Mouse (Mus musculus) lung, postnatal 14 days (tissue): ENCODE results near the gene Prl.
"Not testable (repeated sequence)": the region's sequence is repeated elsewhere in the genome, so short reads cannot be mapped to it uniquely, and the experiment has no call there.

Experiments
- DNase-seq: peaks from one replicate; pipeline ENCODE4 v3.0.0; 2021

Prl gene

DNA sequence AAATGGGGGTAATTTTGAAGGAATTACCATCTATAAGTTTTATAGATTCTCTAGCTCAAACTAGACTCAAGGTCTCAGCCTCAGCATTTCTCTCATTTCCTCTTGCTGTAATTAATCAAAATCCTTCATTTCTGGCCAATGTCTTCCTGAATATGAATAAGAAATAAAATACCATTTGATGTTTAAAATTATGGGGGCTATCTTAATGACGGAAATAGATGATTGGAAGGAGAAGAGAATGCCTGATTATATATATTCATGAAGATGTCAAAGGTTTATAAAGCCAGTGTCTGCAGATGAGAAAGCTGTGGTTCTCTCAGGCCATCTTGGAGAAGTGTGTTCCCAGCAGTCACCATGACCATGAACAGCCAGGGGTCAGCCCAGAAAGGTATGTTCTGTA, at the start of gene Prl:
Gene Prl, plus strand, starts transcription at position 301 of the 400 bp plus-strand sequence.
- DNase-seq: no peak

DNA sequence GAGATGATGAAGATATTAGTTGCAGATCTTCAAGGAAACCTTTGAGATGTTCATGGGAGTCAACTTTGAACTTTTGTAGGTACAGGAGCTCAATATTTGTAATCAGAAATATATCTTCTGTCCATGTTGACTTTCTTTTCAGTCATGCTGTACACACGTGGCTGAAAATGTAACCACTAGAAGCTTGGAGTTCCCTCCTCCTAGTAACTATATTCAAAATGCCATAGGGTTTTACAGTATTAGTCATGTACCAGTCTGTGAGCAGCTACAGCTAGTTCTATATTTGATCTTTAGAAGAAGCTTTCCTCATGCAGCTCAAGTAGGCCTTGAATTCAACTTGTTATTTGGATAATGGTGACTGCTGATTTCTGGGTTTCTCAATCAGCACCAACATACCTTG, 30.8 kb upstream of the Prl start:
- DNase-seq: no peak

DNA sequence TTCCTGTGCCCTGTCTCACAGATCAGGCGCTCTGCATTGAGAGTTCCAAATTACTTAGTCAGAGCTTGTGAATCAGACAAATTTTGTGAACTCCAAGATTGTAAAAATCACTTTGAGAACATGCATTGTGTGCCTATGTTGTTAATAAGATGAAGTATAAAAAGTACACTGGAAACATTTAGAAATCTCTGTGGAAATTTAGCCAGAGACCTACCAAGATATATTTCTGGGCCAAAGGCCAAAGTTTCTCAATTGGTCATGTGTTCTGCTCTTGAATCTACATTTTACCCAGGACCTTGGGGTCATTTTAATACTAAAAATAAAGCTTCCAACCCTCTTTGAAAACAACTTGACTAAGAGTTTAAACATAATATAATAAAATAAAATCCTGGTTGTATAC, 30.0 kb upstream of the Prl start:
- no peak for DNase-seq

DNA sequence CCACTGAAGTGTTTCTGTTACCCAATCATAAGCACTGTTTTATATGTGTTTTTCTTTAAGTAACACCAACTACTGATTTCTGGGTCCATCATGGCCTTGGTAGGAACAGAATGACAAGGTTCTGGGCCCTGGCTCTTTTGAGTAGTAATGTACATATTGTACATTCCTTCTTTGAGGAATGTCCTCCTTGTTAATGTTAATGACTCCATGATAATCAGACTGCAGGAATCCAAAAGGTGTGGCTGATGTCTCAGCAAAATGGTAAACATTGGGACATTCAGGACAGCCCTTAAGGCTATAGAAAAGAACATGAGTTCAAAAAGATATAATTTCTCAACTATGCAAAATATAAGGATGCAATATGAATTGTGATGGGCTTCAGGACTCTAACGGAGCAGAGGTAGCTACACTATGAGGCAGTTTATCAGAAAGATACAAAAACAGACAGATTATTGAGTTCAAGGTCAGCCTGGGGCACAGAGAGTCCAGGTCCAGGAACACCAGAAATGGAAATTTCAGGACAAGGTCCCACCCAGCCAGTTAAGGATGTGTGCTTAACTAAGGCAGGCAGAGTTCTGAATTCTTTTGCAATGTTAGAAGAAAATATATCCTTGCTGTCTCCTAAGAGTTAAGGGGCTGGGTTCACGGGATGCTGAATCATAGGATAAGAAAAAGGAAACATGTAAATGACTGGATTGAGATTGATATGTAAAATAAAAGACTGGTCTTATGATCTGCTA, 28.7 kb upstream of the Prl start:
- no peak for DNase-seq

DNA sequence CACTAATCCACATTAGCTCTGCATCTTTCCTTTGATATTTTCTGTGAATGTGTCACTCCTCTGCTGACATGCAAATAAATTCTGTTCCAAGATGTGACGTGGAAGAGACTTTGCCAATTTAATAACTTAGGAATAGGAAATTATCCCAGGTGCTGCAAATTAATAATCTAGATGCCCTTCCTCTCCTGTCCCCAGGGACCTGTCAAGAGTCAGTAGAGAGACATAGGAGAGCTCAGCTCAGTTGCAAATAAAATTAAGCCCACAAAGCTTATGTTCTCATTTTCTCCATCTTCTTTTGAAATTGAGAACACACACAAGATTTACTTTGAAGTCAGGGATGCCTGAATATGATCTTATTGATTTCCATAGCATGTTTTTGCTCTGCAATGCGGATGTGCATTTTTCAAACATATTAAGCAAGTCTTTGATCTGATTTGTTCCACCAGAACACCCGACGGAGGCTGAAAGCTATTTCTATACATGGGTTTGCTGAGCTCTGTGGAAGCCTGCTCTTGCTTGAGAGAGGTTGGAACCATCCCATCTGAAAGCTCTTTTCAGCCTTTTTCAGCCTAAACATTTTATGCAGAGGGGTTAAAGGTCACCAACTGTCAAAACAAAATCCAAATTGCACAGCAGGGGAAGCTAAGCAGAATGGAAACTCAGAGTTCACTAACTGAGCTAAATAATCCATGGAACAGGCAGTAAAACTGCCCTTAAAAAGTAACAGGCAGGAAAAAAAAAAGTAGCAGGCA, 26.1 kb upstream of the Prl start:
- no peak for DNase-seq

DNA sequence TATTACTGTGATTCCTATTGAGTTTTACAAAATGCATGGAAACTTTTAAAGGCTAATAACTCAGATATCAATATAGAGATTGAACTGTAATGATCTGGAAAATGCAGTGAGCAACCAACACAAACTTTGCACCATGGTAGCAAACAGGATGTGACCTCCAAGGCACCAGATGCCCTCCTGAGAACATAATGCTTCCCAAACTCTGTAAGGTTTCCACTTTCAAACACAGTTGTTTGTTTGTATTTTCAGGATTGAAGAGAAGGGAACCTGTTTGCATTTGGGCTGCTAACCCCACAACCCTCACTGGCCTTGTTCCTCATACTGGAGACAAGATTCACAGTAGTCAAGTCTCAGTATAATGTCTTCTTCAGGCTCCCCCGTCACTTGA, 25.5 kb upstream of the Prl start:
- DNase-seq: no peak

DNA sequence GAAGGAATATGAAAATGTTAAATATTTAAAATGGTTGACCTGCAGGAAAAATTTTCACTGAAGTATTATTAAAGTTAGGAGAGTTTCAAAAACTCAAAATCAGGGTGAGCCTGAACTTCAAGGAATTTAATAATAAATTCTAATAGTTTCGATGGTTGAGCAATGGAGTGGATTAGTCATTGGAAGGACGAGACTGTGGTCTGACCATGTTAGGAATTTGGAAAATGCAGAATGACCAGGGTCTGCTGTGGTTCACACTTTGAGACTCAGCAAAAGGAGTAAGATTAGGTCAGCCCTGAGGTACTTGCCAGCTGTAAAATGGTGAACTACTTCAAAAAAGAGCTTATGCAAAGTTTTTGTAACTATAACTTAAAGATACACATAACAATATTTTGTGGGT, 24.4 kb upstream of the Prl start:
- no peak for DNase-seq

DNA sequence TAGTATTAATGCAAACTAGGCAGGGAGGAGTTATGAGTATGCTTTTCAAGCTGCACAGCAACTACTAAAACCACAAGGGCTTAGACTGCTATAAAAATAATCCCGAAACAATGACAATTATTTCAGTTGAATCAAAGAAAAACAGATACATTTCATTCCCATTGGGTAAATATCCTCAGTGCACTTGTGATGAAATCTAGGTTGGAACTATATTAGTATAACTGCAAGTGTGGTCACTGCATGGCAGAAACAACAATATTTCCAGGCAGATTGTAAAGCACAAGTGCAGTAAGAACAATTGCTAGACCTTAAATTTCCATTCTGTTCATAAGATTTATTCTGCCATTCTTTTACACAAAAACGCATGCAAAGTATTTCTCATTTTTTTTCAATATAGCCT, 15.2 kb upstream of the Prl start:
- no peak for DNase-seq

DNA sequence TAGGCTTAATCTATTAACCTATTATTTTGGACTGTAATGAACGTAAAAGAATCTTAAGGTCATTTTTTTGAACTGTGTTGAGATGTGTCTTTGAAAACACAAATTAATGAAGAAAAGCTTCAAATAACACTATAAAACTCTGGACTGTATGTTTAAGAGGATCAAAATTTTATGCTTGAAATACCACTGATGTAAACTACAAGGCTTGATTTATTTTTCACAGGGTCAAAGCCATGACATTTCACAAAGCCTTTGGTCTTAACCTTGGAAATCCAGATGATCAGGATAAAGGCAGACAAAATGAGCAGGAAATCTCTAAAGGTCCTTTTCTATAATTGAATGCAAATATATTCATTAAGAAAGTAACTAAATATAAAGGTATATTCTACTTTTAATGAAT, 14.0 kb upstream of the Prl start:
- DNase-seq: no peak

DNA sequence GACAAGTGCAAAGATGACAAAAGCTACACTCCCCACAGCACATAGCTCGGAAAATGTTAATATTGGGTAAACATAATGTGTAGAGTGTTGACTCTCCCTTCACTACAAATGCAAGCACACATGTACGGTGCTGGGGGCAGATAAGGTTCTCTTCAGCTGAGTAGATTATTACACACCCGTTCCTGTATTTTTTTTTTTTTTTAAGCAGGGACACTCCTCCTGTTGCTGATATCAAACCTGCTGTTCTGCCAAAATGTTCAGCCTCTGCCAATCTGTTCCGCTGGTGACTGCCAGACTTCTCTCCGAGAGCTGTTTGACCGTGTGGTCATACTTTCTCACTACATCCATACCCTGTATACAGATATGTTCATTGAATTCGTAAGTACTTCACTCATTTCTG, 1.8 kb downstream of the Prl start:
- no peak for DNase-seq

DNA sequence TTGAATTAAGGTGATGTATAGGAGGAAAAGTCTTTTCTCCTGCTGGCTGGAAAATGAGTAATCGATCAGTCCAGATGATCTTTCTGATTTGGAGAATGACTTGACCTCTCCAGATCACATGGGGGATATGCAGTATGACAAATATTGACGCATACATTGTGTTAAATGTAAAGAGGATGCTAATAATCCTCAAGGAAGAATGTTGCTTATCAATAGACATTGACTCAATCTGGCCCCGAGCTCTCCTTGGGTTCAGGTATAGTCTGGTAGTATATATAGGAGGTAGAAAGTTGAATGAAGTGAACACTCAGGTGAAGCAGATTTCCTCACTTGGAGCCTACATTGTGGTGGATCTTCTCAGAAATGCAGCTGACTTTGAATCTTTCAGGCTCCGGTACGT, 36.5 kb downstream of the Prl start, which contains the start of gene Prl3d1:
Gene Prl3d1, plus strand, starts transcription at position 301 of the 400 bp plus-strand sequence.
- DNase-seq: not testable (repeated sequence)
